Mouse (Mus musculus): ENCODE data around the gene Ddx1.
"Not testable (repeated sequence)": the region's sequence is repeated elsewhere in the genome, so short reads cannot be mapped to it uniquely, and the experiment has no call there.

Gene Ddx1

GRCm38 (mm10) chr12:13205733-13206132, 43.3 kb downstream of the Ddx1 start:
- no peak for DNase-seq (ENCODE audit: extremely low spot score, low spot score)

DNA sequence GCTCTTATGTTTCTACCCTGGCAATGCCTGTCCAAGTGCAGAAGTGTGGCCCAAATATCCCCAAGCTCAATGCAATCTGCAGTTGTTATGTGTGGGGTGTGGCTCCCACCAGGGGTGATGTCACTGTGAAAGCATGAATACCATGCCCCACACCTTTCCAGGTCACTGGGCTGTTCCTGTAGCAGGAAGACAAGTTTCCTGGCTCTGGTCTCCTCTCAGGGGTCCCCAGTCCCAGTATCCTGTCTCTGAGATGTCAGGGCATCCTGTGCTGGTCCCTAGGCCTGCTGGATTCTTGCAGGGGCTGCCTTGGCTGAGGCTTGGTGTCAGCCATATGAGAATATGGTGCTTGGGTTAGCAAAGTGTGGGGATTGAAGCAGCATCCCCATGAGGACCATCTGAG, 46.7 kb downstream of the Ddx1 start:
- no peak for DNase-seq (ENCODE audit: extremely low spot score, low spot score)

GRCm38 (mm10) chr12:13200576-13200975, 48.4 kb downstream of the Ddx1 start:
- DNase-seq (ENCODE audit: extremely low spot score, low spot score) = no peak

DNA sequence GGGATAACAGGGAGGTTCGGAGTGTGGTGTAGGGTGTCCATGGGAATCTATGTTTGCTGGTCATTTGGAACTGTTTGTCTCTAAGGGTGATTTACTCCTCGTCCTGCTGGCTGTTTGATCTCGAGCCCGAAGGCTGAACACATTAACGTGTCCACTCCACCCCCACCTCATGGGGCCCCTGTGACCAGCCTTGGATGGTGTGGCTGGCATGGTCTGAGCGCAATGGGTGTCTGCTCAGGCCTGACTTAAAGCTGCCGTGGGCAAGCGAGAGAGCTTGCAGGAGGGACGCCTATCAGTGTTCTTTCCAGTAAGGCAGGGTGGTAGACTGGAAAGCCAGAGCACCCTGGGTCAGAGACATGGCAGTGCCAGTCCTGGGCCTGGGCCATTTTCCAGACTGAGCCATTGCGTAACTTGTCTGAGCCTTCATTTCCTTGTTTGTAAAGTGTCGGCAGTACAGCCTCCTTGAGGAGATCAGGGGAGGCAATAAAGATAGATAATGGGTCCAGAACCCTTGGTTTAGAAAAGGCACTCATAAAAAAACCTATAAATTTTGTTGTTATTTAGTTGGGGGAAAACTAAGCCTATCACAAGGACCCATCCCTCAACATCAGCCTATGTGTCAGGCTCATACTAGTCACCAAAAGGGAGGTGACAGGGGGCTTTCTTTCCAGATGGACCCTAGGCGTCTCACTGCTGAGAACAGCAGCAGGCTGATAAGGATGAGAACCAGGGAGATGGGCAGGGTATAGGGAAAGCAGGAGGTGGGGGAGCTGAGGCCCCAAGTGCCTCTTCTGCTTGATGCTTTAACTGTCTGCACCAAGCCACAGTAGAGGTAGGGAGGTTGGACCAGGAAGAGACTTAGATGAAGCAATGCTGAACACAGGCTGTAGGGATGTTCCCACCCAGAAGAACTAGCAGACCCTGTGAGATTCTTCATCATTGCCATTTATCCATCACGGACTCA, 49.4 kb downstream of the Ddx1 start:
- DNase-seq (ENCODE audit: extremely low spot score, low spot score) = no peak

DNA sequence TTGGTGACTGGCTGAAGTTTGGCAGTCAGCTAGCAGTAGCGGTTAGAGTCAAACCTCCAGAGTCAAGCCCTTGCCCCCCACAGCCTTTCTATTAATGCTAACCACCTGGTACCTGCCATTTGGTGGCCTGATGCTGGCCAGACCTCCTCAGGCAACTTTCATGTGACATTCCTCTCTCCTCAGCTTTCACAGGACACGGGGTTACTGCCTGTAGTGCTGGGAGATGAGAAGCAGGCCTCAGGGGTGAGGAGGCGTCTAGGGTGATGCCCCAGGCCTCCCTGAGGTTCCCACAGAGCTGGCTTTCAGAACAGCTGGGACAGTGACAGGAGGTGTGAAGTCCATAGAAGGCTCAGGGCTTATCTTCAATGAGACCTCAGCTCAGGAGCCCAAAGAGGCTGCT, 50.9 kb downstream of the Ddx1 start:
- no peak for DNase-seq (ENCODE audit: extremely low spot score, low spot score)

GRCm38 (mm10) chr12:13196146-13196545, 52.9 kb downstream of the Ddx1 start:
- DNase-seq (ENCODE audit: extremely low spot score, low spot score) = no peak

- DNase-seq (ENCODE audit: extremely low spot score, low spot score) = no peak
These were observed 53.5 kb downstream of the Ddx1 start for GRCm38 (mm10) chr12:13195506-13195905.

GRCm38 (mm10) chr12:13188059-13188700, 60.8 kb downstream of the Ddx1 start:
- DNase-seq (ENCODE audit: extremely low spot score, low spot score) = peak; percentile 38

GRCm38 (mm10) chr12:13186209-13186608, 62.8 kb downstream of the Ddx1 start:
- no peak for DNase-seq (ENCODE audit: extremely low spot score, low spot score)

- peak; percentile 40 for DNase-seq (ENCODE audit: extremely low spot score, low spot score)
These were observed 64.1 kb downstream of the Ddx1 start for GRCm38 (mm10) chr12:13184873-13185361.

DNA sequence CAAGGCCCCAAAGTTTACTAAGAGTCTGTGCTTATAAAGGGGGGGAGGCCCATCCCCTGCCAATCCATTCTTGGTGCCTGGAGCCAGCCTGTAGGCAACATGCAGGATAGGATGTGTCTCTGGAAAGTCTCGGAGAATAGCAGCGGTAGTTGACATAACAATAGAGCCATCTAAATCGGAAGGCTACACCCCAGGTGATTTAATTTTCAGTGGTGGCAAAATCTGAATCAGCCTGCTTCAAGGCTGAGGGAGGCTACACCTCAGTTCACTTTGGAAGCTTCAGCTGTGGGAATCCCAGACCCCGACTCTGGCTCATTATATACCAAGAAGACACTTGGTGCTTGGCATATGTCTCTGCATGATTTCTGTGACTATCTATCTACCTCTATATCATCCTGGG, 64.9 kb downstream of the Ddx1 start:
- DNase-seq (ENCODE audit: extremely low spot score, low spot score) = not testable (repeated sequence)

GRCm38 (mm10) chr12:13182220-13182619, 66.8 kb downstream of the Ddx1 start:
- no peak for DNase-seq (ENCODE audit: extremely low spot score, low spot score)

- no peak for DNase-seq (ENCODE audit: extremely low spot score, low spot score)
These were observed 67.3 kb downstream of the Ddx1 start for GRCm38 (mm10) chr12:13181721-13182120.

GRCm38 (mm10) chr12:13180715-13181335, 68.2 kb downstream of the Ddx1 start:
- peak; percentile 52 for DNase-seq (ENCODE audit: extremely low spot score, low spot score)

GRCm38 (mm10) chr12:13180332-13180714, 68.7 kb downstream of the Ddx1 start:
- no peak for DNase-seq (ENCODE audit: extremely low spot score, low spot score)

DNA sequence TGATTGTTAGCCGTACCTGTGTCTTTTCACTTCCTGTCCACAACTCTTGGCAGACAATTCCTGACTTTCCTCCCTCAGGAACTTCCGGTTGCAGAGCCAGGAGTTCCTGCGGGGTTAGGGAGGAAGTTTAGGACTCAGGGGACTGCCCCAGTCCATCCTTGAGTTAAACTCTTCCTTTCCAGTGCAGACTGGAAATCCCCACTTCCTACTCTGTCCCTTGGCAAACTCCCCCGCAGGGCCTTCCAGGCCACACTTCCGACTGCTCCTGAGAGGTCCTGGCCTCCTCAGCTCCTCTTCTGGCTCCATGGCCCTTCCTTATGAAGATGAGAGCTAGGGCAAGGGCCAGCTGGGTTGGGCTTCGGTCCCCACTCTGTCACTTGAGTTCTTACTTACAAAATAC, 71.4 kb downstream of the Ddx1 start:
- no peak for DNase-seq (ENCODE audit: extremely low spot score, low spot score)

DNA sequence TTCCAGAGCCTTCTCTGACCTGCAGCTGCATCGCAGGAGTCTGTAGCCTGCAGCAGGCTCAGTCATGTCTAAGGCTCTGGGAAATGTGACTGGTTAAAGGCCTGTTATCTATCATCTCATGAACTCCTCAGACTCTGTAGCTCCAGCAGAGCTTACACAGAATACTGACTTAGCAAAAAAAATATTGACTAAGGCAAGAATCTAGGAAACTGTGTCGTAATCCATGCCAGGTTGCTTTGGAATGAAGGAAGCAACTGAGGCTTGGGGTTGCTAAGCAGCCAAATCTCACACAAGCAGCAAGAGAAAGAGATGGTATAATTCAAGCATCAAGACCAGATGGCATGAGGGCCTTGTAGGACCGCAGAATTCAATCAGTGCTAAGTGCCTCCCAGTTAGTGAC, 72.1 kb downstream of the Ddx1 start:
- DNase-seq (ENCODE audit: extremely low spot score, low spot score) = no peak

- no peak for DNase-seq (ENCODE audit: extremely low spot score, low spot score)
These were observed 72.9 kb downstream of the Ddx1 start for GRCm38 (mm10) chr12:13176136-13176535.

DNA sequence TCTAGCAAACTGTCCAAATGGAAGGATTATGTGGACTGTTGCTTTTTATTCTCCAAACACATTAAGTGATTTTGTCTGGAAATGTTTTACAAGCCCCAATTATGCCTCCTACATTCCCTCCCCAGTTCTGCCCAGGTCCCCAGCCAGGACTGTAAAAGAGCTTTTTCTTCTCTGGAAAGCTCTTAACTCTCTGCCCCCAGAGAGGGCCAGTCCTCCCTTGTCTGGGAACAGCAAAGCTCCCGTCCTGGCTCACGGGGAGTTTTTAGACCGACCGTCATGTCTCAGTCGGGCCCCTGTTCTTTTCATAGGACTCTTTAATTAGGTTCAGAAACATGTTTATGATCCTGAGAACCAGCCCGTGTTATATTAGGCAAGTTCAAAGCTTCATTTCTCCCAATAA, 75.0 kb downstream of the Ddx1 start:
- no peak for DNase-seq (ENCODE audit: extremely low spot score, low spot score)

- no peak for DNase-seq (ENCODE audit: extremely low spot score, low spot score)
These were observed 80.9 kb downstream of the Ddx1 start for GRCm38 (mm10) chr12:13168073-13168472.

GRCm38 (mm10) chr12:13167116-13167515, 81.9 kb downstream of the Ddx1 start:
- no peak for DNase-seq (ENCODE audit: extremely low spot score, low spot score)
